Mouse (Mus musculus) bone marrow macrophage, adult 2 months (primary cell): Measurements from ENCODE around the gene Gm12184.

Experiments
- CTCF ChIP-seq: IDR thresholded peaks from 2 replicates; pipeline ENCODE4 v1.5.1; 2012; ENCODE audit warnings: low read depth, mild to moderate bottlenecking, low read length, moderate library complexity
- POLR2A ChIP-seq: IDR thresholded peaks from 2 replicates; pipeline ENCODE4 v1.6.1; 2012; ENCODE audit warnings: mild to moderate bottlenecking, low read depth, low read length, borderline replicate concordance

GRCm38 (mm10) chr11:48850240-48850639 lies 23.8 kb upstream of the Gm12184 start:
- TF ChIP-seq CTCF, result no peak
- TF ChIP-seq POLR2A, result no peak
